In the genomic region with DNA sequence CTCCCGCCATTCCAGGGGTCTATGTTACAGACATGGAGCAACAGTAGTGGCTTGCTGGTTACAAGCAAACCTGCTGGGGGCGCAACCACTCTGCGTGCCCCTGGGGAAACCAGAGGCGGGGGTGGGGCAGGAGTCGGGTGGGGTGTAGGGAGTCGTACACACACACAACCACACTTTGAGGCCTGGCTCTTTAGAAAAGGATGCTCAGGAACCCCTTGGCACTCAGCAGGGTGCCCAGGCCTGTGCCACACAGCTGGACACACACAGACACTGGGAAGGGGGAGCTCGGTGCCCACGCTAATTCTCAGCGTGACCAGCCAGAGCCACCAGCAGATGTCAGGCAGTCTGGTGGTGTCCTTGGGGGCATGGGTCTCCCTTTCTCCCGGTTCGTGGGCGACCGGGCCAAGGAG, we compare ENCODE assay signal across 7 mouse cellular contexts. TPM values are rescaled to one million over a fixed set of nuclear protein-coding genes. Genes with fewer than 3 reads are reported as not detected.
DNase-seq lines count a peak whose midpoint lies in the region; ATAC-seq and TF ChIP-seq lines count a peak whose summit lies in the region.

No protein-coding gene starts in this region.

- no peak for TF ChIP-seq POLR2A in CH12.LX (IDR thresholded peaks at IDR 0.05; ENCODE audit: low read depth, low read length)
- TF ChIP-seq POLR2A in testis, adult 2 months (IDR thresholded peaks at IDR 0.05; ENCODE audit: control insufficient read depth, low read depth, low read length): no peak

- H3K79me2 ChIP-seq in CH12.LX (replicated peaks; ENCODE audit: control insufficient read depth, extremely low read depth, insufficient read depth, poor library complexity, severe bottlenecking): peaks cover 15% of the 10 kb centered on the region

- in situ Hi-C loops in CH12.LX (cut with MboI; ENCODE audit: low pct_ligation_motif_present, low pct_unique_long_range_greater_than_20kb, low sequenced_read_pairs): no loop called here

- intact Hi-C loops in heart, postnatal 10 days (cut with DNase I): no loop called here
- intact Hi-C loops in left cerebral cortex, postnatal 4 days (cut with DNase I): no loop called here

- TF ChIP-seq EP300 in CH12.LX (IDR thresholded peaks at IDR 0.05; ENCODE audit: low read length): no peak

- no peak for TF ChIP-seq RAD21 in CH12.LX (IDR thresholded peaks at IDR 0.05; ENCODE audit: low read depth, low read length)

- ATAC-seq in midbrain, embryonic 12.5 days (ENCODE audit: low FRiP score, low read depth): peak; percentile 8

- H3K9me3 ChIP-seq in CH12.LX (replicated peaks; ENCODE audit: low read length): no peaks in the 10 kb centered on the region
- H3K9me3 ChIP-seq in embryonic facial prominence, embryonic 10.5 days: no peaks in the 10 kb centered on the region
- no peaks in the 10 kb centered on the region for H3K9me3 ChIP-seq in midbrain, embryonic 12.5 days

- peak in 1 of 2 experiments; percentile 39; a peak in 1 of 4 replicates for TF ChIP-seq CTCF in CH12.LX (conservative IDR thresholded peaks at IDR 0.05 in 1 of 2, IDR thresholded peaks at IDR 0.05 in 1 of 2; ENCODE audit: low read depth in 2 of 2, low read length in 2 of 2)
- no peak for TF ChIP-seq CTCF in testis, adult 2 months (IDR thresholded peaks at IDR 0.05; ENCODE audit: control insufficient read depth, insufficient read depth, insufficient replicate concordance, low read depth, low read length)

- peaks cover 0 to 7% of the 10 kb centered on the region in 2 experiments for H3K36me3 ChIP-seq in CH12.LX (replicated peaks in 1 of 2; ENCODE audit: control insufficient read depth in 1 of 2, insufficient read depth in 1 of 2, low read length in 1 of 2)
- no peaks in the 10 kb centered on the region for H3K36me3 ChIP-seq in embryonic facial prominence, embryonic 10.5 days (replicated peaks)
- no peaks in the 10 kb centered on the region for H3K36me3 ChIP-seq in midbrain, embryonic 12.5 days
- no peaks in the 10 kb centered on the region for H3K36me3 ChIP-seq in testis, adult 2 months (ENCODE audit: control insufficient read depth, insufficient read depth, low read length)

- peaks cover 4 to 36% of the 10 kb centered on the region in 2 experiments for H3K4me1 ChIP-seq in CH12.LX (ENCODE audit: control insufficient read depth in 1 of 2, insufficient read depth in 2 of 2)
- H3K4me1 ChIP-seq in embryonic facial prominence, embryonic 10.5 days: peaks cover 48% of the 10 kb centered on the region
- H3K4me1 ChIP-seq in midbrain, embryonic 12.5 days: peaks cover 39% of the 10 kb centered on the region
- H3K4me1 ChIP-seq in testis, adult 2 months (ENCODE audit: control insufficient read depth, insufficient read depth, low read length): peaks cover 19% of the 10 kb centered on the region

- peak overlapping the region; percentile 62 to 98 (median 76) for H3K4me3 ChIP-seq in CH12.LX (replicated peaks in 1 of 3; ENCODE audit: low read depth in 2 of 3, low read length in 2 of 3, poor library complexity in 1 of 3)
- peak overlapping the region; percentile 75 for H3K4me3 ChIP-seq in embryonic facial prominence, embryonic 10.5 days
- H3K4me3 ChIP-seq in midbrain, embryonic 12.5 days: peak overlapping the region; percentile 87
- H3K4me3 ChIP-seq in testis, adult 2 months (ENCODE audit: control insufficient read depth, low read depth, low read length): peak overlapping the region; percentile 90

- peak overlapping the region; percentile 96 for H3K9ac ChIP-seq in CH12.LX (ENCODE audit: insufficient read depth, low read depth)
- H3K9ac ChIP-seq in midbrain, embryonic 12.5 days (replicated peaks): peak overlapping the region; percentile 98

- dilution Hi-C loops in CH12.LX (cut with MboI; ENCODE audit: extremely low pct_ligation_motif_present, extremely low pct_unique_long_range_greater_than_20kb, low sequenced_read_pairs): no loop called here

- H3K27ac ChIP-seq in CH12.LX (ENCODE audit: insufficient read depth, low read depth): peak overlapping the region; percentile 91
- peak overlapping the region; percentile 98 for H3K27ac ChIP-seq in embryonic facial prominence, embryonic 10.5 days (replicated peaks)
- peak overlapping the region; percentile 100 for H3K27ac ChIP-seq in midbrain, embryonic 12.5 days (replicated peaks)
- H3K27ac ChIP-seq in testis, adult 2 months (ENCODE audit: control insufficient read depth, insufficient read depth, low read depth, low read length): peak overlapping the region; percentile 93

- DNase-seq in A20 (ENCODE audit: low read depth, low spot score): peak; percentile 62
- DNase-seq in CH12.LX (ENCODE audit: extremely low read depth): peak; percentile 41
- peak; percentile 62 for DNase-seq in embryonic facial prominence, embryonic 10.5 days (ENCODE audit: low spot score)
- peak; percentile 62 to 63 for DNase-seq in heart, postnatal 10 days
- DNase-seq in left cerebral cortex, postnatal 4 days: peak; percentile 65

- H3K4me2 ChIP-seq in CH12.LX (ENCODE audit: insufficient read depth, low read depth, poor library complexity, severe bottlenecking): peak overlapping the region; percentile 64
- peak overlapping the region; percentile 74 for H3K4me2 ChIP-seq in midbrain, embryonic 12.5 days (replicated peaks)

- no peaks in the 10 kb centered on the region for H3K27me3 ChIP-seq in CH12.LX (replicated peaks)
- H3K27me3 ChIP-seq in embryonic facial prominence, embryonic 10.5 days (replicated peaks; ENCODE audit: low read depth, poor library complexity, severe bottlenecking): no peaks in the 10 kb centered on the region
- H3K27me3 ChIP-seq in midbrain, embryonic 12.5 days: no peaks in the 10 kb centered on the region
- no peaks in the 10 kb centered on the region for H3K27me3 ChIP-seq in testis, adult 2 months (ENCODE audit: control insufficient read depth, insufficient read depth, low read length)

- 3% methylated on average over 13 of the region's 13 CpGs for WGBS in embryonic facial prominence, embryonic 10.5 days
- WGBS in midbrain, embryonic 12.5 days: under 1% methylated on average over 13 of the region's 13 CpGs

TF ChIP-seq in CH12.LX, 34 proteins besides CTCF, POLR2A, EP300 and RAD21:
- TF ChIP-seq E2F4 (IDR thresholded peaks at IDR 0.05; ENCODE audit: insufficient replicate concordance, low read depth, low read length) (no peak), ELF1 (IDR thresholded peaks at IDR 0.05; ENCODE audit: low read depth, low read length) (no peak), MAZ (IDR thresholded peaks at IDR 0.05; ENCODE audit: low read depth, low read length) (no peak), SIN3A (IDR thresholded peaks at IDR 0.05; ENCODE audit: low read length) (no peak), HCFC1 (IDR thresholded peaks at IDR 0.05; ENCODE audit: low read depth, low read length) (no peak), IRF4 (IDR thresholded peaks at IDR 0.05; ENCODE audit: low read depth, low read length) (no peak), BHLHE40 (IDR thresholded peaks at IDR 0.05; ENCODE audit: low read depth, low read length) (no peak), MAX (IDR thresholded peaks at IDR 0.05; ENCODE audit: low read length) (no peak)
TF ChIP-seq in CH12.LX: peak in this region for 0.

RNA-seq across cellular contexts. Expression of a gene that starts 1.2 kb away (rescaled TPM):
- total RNA-seq in CH12.LX (2012; rRNA removed) (47.5 and 52.9 TPM in 2 replicates), CH12.LX (2014; rRNA removed) (41.8 and 42.1 TPM in 2 replicates)
- 48.6 and 54.1 TPM in 2 replicates for polyA plus RNA-seq in CH12.LX (2012; ENCODE audit: insufficient read length, low read depth)
- polyA plus RNA-seq in embryonic facial prominence, embryonic 10.5 days (2016; fragmentation: Nextera tagmentation; extraction: Ambion mirVana): 24.8 and 26.4 TPM in 2 replicates
- total RNA-seq in heart, postnatal 10 days (2021): 100 to 1,000 TPM; 167 to 177 TPM
- 100 to 1,000 TPM; 220 to 231 TPM for total RNA-seq in left cerebral cortex, postnatal 4 days (2021)
- 65.2 and 72.0 TPM in 2 replicates for polyA plus RNA-seq in midbrain, embryonic 12.5 days (2016; fragmentation: Nextera tagmentation; extraction: Ambion mirVana)
- 21.3 and 23.4 TPM in 2 replicates for polyA plus RNA-seq in testis, adult 2 months (2012; rRNA removed)

Comparison
In these comparisons a context has a peak if more than half of its experiments do, and no peak if none do; other contexts are left out.
1. Peak in every context shown above with its lines: DNase-seq, ATAC-seq, H3K4me3 ChIP-seq and H3K27ac ChIP-seq.